Mouse (Mus musculus) liver, embryonic 11.5 days (tissue): ENCODE results near the gene Rdh12. TPM values are rescaled to one million over a fixed set of nuclear protein-coding genes. Genes with fewer than 3 reads are reported as not detected.

Experiments used
- polyA plus RNA-seq: library from polyadenylated mRNA; unstranded; fragments of >200 nt; fragmentation: Nextera tagmentation; extraction: Ambion mirVana; gene quantifications from 2 replicates; pipeline ENCODE4 v1.2.1, GENCODE M21; 2014

Rdh12 gene
- polyA plus RNA-seq, 1 experiment from 2014 or later = 0.58 TPM

Other genes with a start within 250 kb of the Rdh12 start
- 5.4 and 5.5 TPM in 2 replicates for gene Tmem229b, start 201.3 kb upstream of the Rdh12 start, polyA plus RNA-seq
- 0.96 and 1.0 TPM in 2 replicates for gene Plekhh1, start 179.8 kb upstream of the Rdh12 start, polyA plus RNA-seq
- 17.0 and 18.7 TPM in 2 replicates for gene Pigh, start 119.3 kb upstream of the Rdh12 start, polyA plus RNA-seq
- gene Arg2, start 78.1 kb upstream of the Rdh12 start, polyA plus RNA-seq = 0.45 TPM in 1 of 2 replicates, not detected in the other
- 82.9 and 83.2 TPM in 2 replicates for gene Vti1b, start 36.2 kb upstream of the Rdh12 start, polyA plus RNA-seq
- gene Rdh11, start 16.6 kb upstream of the Rdh12 start, polyA plus RNA-seq = 28.6 and 32.8 TPM in 2 replicates
- 16.2 and 18.0 TPM in 2 replicates for gene Zfyve26, start 87.4 kb downstream of the Rdh12 start, polyA plus RNA-seq
- gene Rad51b, start 88.4 kb downstream of the Rdh12 start, polyA plus RNA-seq = 7.7 and 8.3 TPM in 2 replicates